Mouse (Mus musculus): ENCODE results near the gene Top2b. TPM values are rescaled to one million over a fixed set of nuclear protein-coding genes. Genes with fewer than 3 reads are reported as not detected.

The Top2b gene
- polyA plus RNA-seq (2015; fragmentation: Nextera tagmentation; extraction: Ambion mirVana), result 106 and 127 TPM in 2 replicates

- Histone ChIP-seq H3K27ac (ENCODE audit: low read length) (peak within 1 kb of the TSS; percentile 99), H3K27me3 (replicated peaks; ENCODE audit: control insufficient read depth, insufficient read depth, low read length) (no peaks in the 10 kb centered on the region), H3K4me3 (replicated peaks; ENCODE audit: low read length) (peak within 1 kb of the TSS; percentile 96), H3K36me3 (ENCODE audit: control insufficient read depth, insufficient read depth) (no peaks in the 10 kb centered on the region), H3K4me2 (ENCODE audit: low read length) (peak within 1 kb of the TSS; percentile 70), H3K4me1 (replicated peaks; ENCODE audit: control insufficient read depth, insufficient read depth, low read length) (peaks cover 24% of the 10 kb centered on the region), H3K9me3 (ENCODE audit: control insufficient read depth, low read length) (no peaks in the 10 kb centered on the region), H3K9ac (replicated peaks; ENCODE audit: low read depth, low read length) (peak within 1 kb of the TSS; percentile 99)
- under 1% methylated on average over 32 of the region's 32 CpGs for WGBS
- peak; percentile 98 for ATAC-seq
Observed at GRCm38 (mm10) chr14:16364878-16365337, at the start of gene Top2b. Gene Top2b (plus strand): TSS chr14:16365179.

GRCm38 (mm10) chr14:16316715-16317114, 48.3 kb upstream of the Top2b start:
- Histone ChIP-seq H3K27ac (ENCODE audit: low read length) (no peak overlapping the region), H3K9ac (replicated peaks; ENCODE audit: low read depth, low read length) (no peak overlapping the region), H3K4me1 (replicated peaks; ENCODE audit: control insufficient read depth, insufficient read depth, low read length) (0 out of 2 replicates have a peak, but pooled peaks cover 2% of the 10 kb centered on the region), H3K36me3 (ENCODE audit: control insufficient read depth, insufficient read depth) (no peaks in the 10 kb centered on the region), H3K4me2 (ENCODE audit: low read length) (no peak overlapping the region), H3K4me3 (replicated peaks; ENCODE audit: low read length) (no peak overlapping the region), H3K9me3 (ENCODE audit: control insufficient read depth, low read length) (no peaks in the 10 kb centered on the region), H3K27me3 (replicated peaks; ENCODE audit: control insufficient read depth, insufficient read depth, low read length) (no peaks in the 10 kb centered on the region)
- ATAC-seq, result no peak
- 86% methylated on average over 1 of the region's 1 CpGs for WGBS

GRCm38 (mm10) chr14:16319818-16320217, 45.2 kb upstream of the Top2b start:
- no peaks in the 10 kb centered on the region for H3K27me3 ChIP-seq (replicated peaks; ENCODE audit: control insufficient read depth, insufficient read depth, low read length)
- H3K4me2 ChIP-seq (ENCODE audit: low read length), result no peak overlapping the region
- no peaks in the 10 kb centered on the region for H3K4me1 ChIP-seq (replicated peaks; ENCODE audit: control insufficient read depth, insufficient read depth, low read length)
- no peak overlapping the region for H3K9ac ChIP-seq (replicated peaks; ENCODE audit: low read depth, low read length)
- 91% methylated on average over 2 of the region's 2 CpGs for WGBS
- H3K36me3 ChIP-seq (ENCODE audit: control insufficient read depth, insufficient read depth), result no peaks in the 10 kb centered on the region
- no peaks in the 10 kb centered on the region for H3K9me3 ChIP-seq (ENCODE audit: control insufficient read depth, low read length)
- H3K4me3 ChIP-seq (replicated peaks; ENCODE audit: low read length), result no peak overlapping the region
- H3K27ac ChIP-seq (ENCODE audit: low read length), result no peak overlapping the region
- ATAC-seq, result no peak

GRCm38 (mm10) chr14:16324394-16324793, 40.6 kb upstream of the Top2b start:
- no peak for ATAC-seq
- Histone ChIP-seq H3K4me2 (ENCODE audit: low read length) (no peak overlapping the region), H3K4me1 (replicated peaks; ENCODE audit: control insufficient read depth, insufficient read depth, low read length) (no peaks in the 10 kb centered on the region), H3K9me3 (ENCODE audit: control insufficient read depth, low read length) (no peaks in the 10 kb centered on the region), H3K36me3 (ENCODE audit: control insufficient read depth, insufficient read depth) (no peaks in the 10 kb centered on the region), H3K9ac (replicated peaks; ENCODE audit: low read depth, low read length) (no peak overlapping the region), H3K4me3 (replicated peaks; ENCODE audit: low read length) (no peak overlapping the region), H3K27me3 (replicated peaks; ENCODE audit: control insufficient read depth, insufficient read depth, low read length) (no peaks in the 10 kb centered on the region), H3K27ac (ENCODE audit: low read length) (no peak overlapping the region)
- 85% methylated on average over 4 of the region's 4 CpGs for WGBS

DNA sequence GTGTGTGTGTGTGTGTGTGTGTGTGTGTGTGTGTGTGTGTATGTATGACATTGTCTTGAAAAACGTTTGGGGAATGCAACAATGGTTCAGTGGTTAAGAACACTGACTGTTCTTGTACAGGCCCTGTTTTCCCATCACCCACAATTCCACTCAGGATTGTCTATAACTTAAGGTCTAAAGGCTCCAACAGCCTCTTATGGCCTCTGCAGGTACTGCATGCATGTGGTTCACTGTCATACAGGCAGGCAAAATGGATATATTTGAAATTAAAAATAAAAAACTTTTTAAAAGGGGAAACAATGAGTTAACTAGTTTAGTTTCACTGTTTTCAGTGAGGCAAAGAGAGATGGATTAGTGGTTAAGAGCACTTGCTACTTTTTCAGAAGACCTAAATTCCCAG, 39.8 kb upstream of the Top2b start:
- 29% methylated on average over 1 of the region's 1 CpGs for WGBS

GRCm38 (mm10) chr14:16328531-16328930, 36.4 kb upstream of the Top2b start:
- Histone ChIP-seq H3K4me2 (ENCODE audit: low read length) (no peak overlapping the region), H3K4me1 (replicated peaks; ENCODE audit: control insufficient read depth, insufficient read depth, low read length) (no peaks in the 10 kb centered on the region), H3K36me3 (ENCODE audit: control insufficient read depth, insufficient read depth) (no peaks in the 10 kb centered on the region), H3K27ac (ENCODE audit: low read length) (no peak overlapping the region), H3K9ac (replicated peaks; ENCODE audit: low read depth, low read length) (no peak overlapping the region), H3K27me3 (replicated peaks; ENCODE audit: control insufficient read depth, insufficient read depth, low read length) (no peaks in the 10 kb centered on the region), H3K9me3 (ENCODE audit: control insufficient read depth, low read length) (no peaks in the 10 kb centered on the region), H3K4me3 (replicated peaks; ENCODE audit: low read length) (no peak overlapping the region)
- ATAC-seq, result no peak
- 8% methylated on average over 2 of the region's 2 CpGs for WGBS

More for the DNA sequence above, 39.8 kb upstream of the Top2b start:
- Histone ChIP-seq H3K4me3 (replicated peaks; ENCODE audit: low read length) (no peak overlapping the region), H3K27me3 (replicated peaks; ENCODE audit: control insufficient read depth, insufficient read depth, low read length) (no peaks in the 10 kb centered on the region), H3K4me2 (ENCODE audit: low read length) (no peak overlapping the region), H3K36me3 (ENCODE audit: control insufficient read depth, insufficient read depth) (no peaks in the 10 kb centered on the region), H3K4me1 (replicated peaks; ENCODE audit: control insufficient read depth, insufficient read depth, low read length) (no peaks in the 10 kb centered on the region), H3K9me3 (ENCODE audit: control insufficient read depth, low read length) (no peaks in the 10 kb centered on the region), H3K27ac (ENCODE audit: low read length) (no peak overlapping the region), H3K9ac (replicated peaks; ENCODE audit: low read depth, low read length) (no peak overlapping the region)
- ATAC-seq, result no peak

DNA sequence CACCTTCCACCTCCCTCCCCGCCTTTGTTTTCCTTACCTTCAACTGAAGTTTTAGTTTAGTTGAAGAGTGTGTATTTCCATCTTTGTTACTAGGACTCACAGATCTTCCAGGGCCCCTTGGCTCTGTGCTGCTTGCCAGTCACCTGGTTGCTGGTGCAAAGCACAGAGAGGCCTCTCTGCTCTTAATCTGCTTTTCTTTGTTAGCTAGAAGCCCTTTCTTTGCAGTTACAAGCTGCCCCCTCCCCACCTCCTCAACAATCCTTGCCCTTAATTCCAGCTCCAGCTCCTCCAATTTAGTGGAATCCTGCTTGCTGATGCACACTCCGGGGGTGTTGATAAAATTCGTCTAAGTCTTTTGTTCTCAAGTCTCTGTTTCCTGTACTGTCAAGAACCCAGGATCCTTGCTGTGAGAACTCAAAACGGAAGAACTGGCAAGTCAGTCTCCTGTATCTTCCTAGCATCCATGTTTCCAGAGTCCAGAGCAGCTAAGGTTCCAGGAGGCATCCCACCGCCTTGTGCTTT, 36.0 kb upstream of the Top2b start:
- H3K4me1 ChIP-seq (replicated peaks; ENCODE audit: control insufficient read depth, insufficient read depth, low read length), result no peaks in the 10 kb centered on the region
- no peak overlapping the region for H3K27ac ChIP-seq (ENCODE audit: low read length)
- H3K27me3 ChIP-seq (replicated peaks; ENCODE audit: control insufficient read depth, insufficient read depth, low read length), result no peaks in the 10 kb centered on the region
- 20% methylated on average over 5 of the region's 5 CpGs for WGBS
- no peak overlapping the region for H3K4me3 ChIP-seq (replicated peaks; ENCODE audit: low read length)
- no peak overlapping the region for H3K9ac ChIP-seq (replicated peaks; ENCODE audit: low read depth, low read length)
- H3K9me3 ChIP-seq (ENCODE audit: control insufficient read depth, low read length), result no peaks in the 10 kb centered on the region
- no peak overlapping the region for H3K4me2 ChIP-seq (ENCODE audit: low read length)
- no peaks in the 10 kb centered on the region for H3K36me3 ChIP-seq (ENCODE audit: control insufficient read depth, insufficient read depth)
- ATAC-seq, result no peak

DNA sequence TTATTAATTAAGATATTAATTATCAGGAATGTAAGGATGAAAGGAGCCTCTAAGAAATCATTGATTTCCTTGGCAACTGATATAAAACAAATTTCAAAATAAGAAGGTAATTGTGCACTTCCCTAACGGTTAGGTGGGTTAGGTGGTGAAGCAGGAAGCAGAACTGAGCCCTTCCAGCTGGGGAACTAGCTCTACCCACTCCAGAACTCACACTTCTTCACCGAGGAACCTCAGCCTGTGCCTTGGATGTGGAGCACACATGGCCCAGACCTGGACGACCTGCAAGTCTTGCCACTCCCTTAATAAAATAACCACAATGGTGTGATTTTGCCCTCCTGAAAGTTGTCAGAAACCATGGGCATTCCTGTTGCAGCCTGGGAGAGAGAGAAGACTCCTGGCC, 35.2 kb upstream of the Top2b start:
- no peak overlapping the region for H3K27ac ChIP-seq (ENCODE audit: low read length)
- no peak overlapping the region for H3K4me3 ChIP-seq (replicated peaks; ENCODE audit: low read length)
- H3K9me3 ChIP-seq (ENCODE audit: control insufficient read depth, low read length), result no peaks in the 10 kb centered on the region
- no peaks in the 10 kb centered on the region for H3K36me3 ChIP-seq (ENCODE audit: control insufficient read depth, insufficient read depth)
- ATAC-seq, result no peak
- no peak overlapping the region for H3K4me2 ChIP-seq (ENCODE audit: low read length)
- no peak overlapping the region for H3K9ac ChIP-seq (replicated peaks; ENCODE audit: low read depth, low read length)
- H3K4me1 ChIP-seq (replicated peaks; ENCODE audit: control insufficient read depth, insufficient read depth, low read length), result no peaks in the 10 kb centered on the region
- WGBS, result 65% methylated on average over 3 of the region's 3 CpGs
- no peaks in the 10 kb centered on the region for H3K27me3 ChIP-seq (replicated peaks; ENCODE audit: control insufficient read depth, insufficient read depth, low read length)

GRCm38 (mm10) chr14:16334260-16334659, 30.7 kb upstream of the Top2b start:
- ATAC-seq, result peak; percentile 18; the same call in 1 of the 2 replicates
- Histone ChIP-seq H3K4me3 (replicated peaks; ENCODE audit: low read length) (no peak overlapping the region), H3K9me3 (ENCODE audit: control insufficient read depth, low read length) (no peaks in the 10 kb centered on the region), H3K27ac (ENCODE audit: low read length) (no peak overlapping the region), H3K4me2 (ENCODE audit: low read length) (no peak overlapping the region), H3K36me3 (ENCODE audit: control insufficient read depth, insufficient read depth) (no peaks in the 10 kb centered on the region), H3K9ac (replicated peaks; ENCODE audit: low read depth, low read length) (no peak overlapping the region), H3K27me3 (replicated peaks; ENCODE audit: control insufficient read depth, insufficient read depth, low read length) (no peaks in the 10 kb centered on the region), H3K4me1 (replicated peaks; ENCODE audit: control insufficient read depth, insufficient read depth, low read length) (no peaks in the 10 kb centered on the region)
- 89% methylated on average over 3 of the region's 3 CpGs for WGBS

Data from forebrain, embryonic 16.5 days (tissue).